Mouse (Mus musculus) limb, embryonic 12.5 days (tissue): ENCODE measurements around the gene Lrriq1. TPM values are rescaled to one million over a fixed set of nuclear protein-coding genes. Genes with fewer than 3 reads are reported as not detected.

Source experiments
- ATAC-seq: fragments of 200-750 bp; cut with Nextera tagmentation; 2 replicates; pipeline ENCODE4 v1.8.0; 2017; ENCODE audit warnings: low read depth, moderate TSS enrichment; ENCODE audit not compliant: insufficient number of reproducible peaks, insufficient read depth, low FRiP score, low TSS enrichment
- H3K27ac ChIP-seq: fragments of 300-500 bp; sonication (generic); 2 replicates; pipeline ENCODE4 v1.5.1; 2016; ENCODE audit warnings: mild to moderate bottlenecking, moderate library complexity
- H3K27me3 ChIP-seq: fragments of 300-500 bp; sonication (generic); 2 replicates; pipeline ENCODE4 v1.6.1; 2016; ENCODE audit warnings: mild to moderate bottlenecking, moderate library complexity
- H3K36me3 ChIP-seq: fragments of 300-500 bp; sonication (generic); 2 replicates; pipeline ENCODE4 v1.6.1; 2016; ENCODE audit warnings: mild to moderate bottlenecking, moderate library complexity
- H3K4me1 ChIP-seq: fragments of 300-500 bp; sonication (generic); replicated peaks from 2 replicates; pipeline ENCODE4 v1.6.1; 2016
- H3K4me2 ChIP-seq: fragments of 300-500 bp; sonication (generic); 2 replicates; pipeline ENCODE4 v1.6.1; 2016; ENCODE audit warnings: mild to moderate bottlenecking, moderate library complexity
- H3K4me3 ChIP-seq: fragments of 300-500 bp; sonication (generic); replicated peaks from 2 replicates; pipeline ENCODE4 v1.5.1; 2016; ENCODE audit warnings: mild to moderate bottlenecking
- H3K9ac ChIP-seq: fragments of 300-500 bp; sonication (generic); replicated peaks from 2 replicates; pipeline ENCODE4 v1.6.1; 2016; ENCODE audit warnings: mild to moderate bottlenecking, moderate library complexity
- H3K9me3 ChIP-seq: fragments of 300-500 bp; sonication (generic); 2 replicates; pipeline ENCODE4 v1.6.1; 2016; ENCODE audit warnings: mild to moderate bottlenecking, moderate library complexity
- whole genome bisulfite sequencing: fragments of 180-500 bp; shearing (Covaris S2); methylation state at CpG from one replicate; pipeline ENCODE4 v1.1.7; 2016; 5-methylcytosine and 5-hydroxymethylcytosine counted together
- polyA plus RNA-seq: library from polyadenylated mRNA; unstranded; fragments of >200 nt; fragmentation: Nextera tagmentation; extraction: Ambion mirVana; gene quantifications from 2 replicates; pipeline ENCODE4 v1.2.1, GENCODE M21; 2016

The Lrriq1 gene
- polyA plus RNA-seq, 1 experiment from 2014 or later, result 0.13 TPM

DNA sequence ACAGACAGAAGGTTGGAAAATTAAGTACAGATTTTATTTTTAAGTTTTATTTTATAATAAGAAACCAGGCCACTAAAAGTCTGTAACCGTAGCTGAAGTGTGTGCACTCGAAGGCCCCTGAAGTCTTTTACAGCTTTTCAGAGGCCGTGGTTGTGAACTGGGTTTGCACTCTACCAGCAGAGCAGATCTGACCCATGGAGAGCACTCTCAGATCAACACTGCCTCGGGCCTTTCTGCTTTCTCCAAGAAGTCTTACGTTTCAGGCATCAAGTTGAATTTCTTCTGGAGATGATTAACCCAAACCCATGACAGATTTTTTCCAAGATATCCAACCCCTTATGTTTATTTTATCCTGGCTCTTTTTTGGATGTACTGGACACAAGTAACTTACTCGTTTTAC is 121.5 kb downstream of the Lrriq1 start:
- Histone ChIP-seq H3K4me1 (no peaks in the 10 kb centered on the region), H3K4me2 (no peak overlapping the region), H3K9me3 (no peaks in the 10 kb centered on the region), H3K27me3 (no peaks in the 10 kb centered on the region), H3K9ac (no peak overlapping the region), H3K36me3 (no peaks in the 10 kb centered on the region), H3K4me3 (no peak overlapping the region), H3K27ac (no peak overlapping the region)
- ATAC-seq, result no peak
- 47% methylated on average over 6 of the region's 6 CpGs for WGBS

DNA sequence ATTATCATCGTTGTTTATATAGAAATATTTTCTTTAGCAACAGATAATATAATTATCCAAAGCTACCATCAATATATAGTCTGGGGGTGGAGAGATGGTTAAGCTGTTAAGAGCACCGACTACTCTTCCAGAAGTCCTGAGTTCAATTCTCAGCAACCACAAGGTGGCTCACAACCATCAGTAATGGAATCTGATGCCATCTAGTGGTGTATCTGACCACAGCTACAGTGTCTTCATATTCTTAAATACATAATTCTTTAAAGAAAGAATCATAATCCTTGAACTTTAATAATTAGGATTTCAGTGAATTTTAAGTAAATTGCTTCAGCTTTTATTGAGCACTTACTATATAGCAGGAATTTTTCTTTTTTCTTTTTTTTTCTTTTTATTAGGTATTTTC is 128.0 kb downstream of the Lrriq1 start:
- no peak overlapping the region for H3K4me2 ChIP-seq
- no peaks in the 10 kb centered on the region for H3K9me3 ChIP-seq
- H3K27ac ChIP-seq, result no peak overlapping the region
- no peaks in the 10 kb centered on the region for H3K36me3 ChIP-seq
- no peaks in the 10 kb centered on the region for H3K27me3 ChIP-seq
- 90% methylated on average over 2 of the region's 2 CpGs for WGBS
- H3K9ac ChIP-seq, result no peak overlapping the region
- no peak overlapping the region for H3K4me3 ChIP-seq
- no peaks in the 10 kb centered on the region for H3K4me1 ChIP-seq
- ATAC-seq, result no peak

DNA sequence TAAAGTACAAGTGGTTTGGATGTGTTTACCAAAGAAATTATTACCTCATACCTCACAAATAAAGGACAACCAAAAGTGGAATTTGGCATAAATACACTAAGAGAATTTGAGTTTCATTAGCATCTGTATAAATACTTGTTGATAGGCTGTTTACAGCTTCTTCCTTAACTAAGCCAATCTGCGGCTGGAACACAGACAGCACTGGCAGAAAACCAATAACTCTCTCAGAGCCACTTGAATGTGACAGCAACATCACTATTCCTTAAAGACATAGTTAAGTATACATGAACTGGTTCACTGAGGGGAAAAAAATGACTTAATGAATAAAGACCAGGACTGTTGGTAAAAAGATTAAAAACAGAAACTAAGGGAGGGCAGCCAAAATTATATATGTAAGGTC is 150.0 kb downstream of the Lrriq1 start:
- WGBS, result 12% methylated on average over 1 of the region's 1 CpGs
- Histone ChIP-seq H3K4me3 (no peak overlapping the region), H3K9me3 (no peaks in the 10 kb centered on the region)

DNA sequence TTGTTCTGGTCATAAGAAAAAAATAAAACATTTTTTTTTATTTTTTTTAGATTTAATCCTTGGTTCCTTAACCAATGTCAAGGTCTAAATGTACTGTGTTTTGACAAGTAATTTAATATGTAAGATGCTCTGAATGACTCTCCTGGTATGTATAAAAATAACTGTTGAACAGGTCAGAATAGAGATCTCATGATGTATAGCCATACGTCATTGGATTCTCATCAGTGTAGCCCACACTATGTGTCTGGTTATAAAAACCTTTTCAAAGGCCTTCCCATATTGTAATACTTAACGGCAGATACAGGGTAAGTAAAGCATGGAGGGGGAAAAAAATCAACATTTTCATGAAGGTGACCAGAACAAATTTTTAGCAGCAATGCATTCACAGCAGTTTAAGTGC is 186.5 kb downstream of the Lrriq1 start:
- Histone ChIP-seq H3K27me3 (no peaks in the 10 kb centered on the region), H3K4me2 (no peak overlapping the region), H3K27ac (no peak overlapping the region), H3K9ac (no peak overlapping the region), H3K36me3 (no peaks in the 10 kb centered on the region), H3K4me3 (no peak overlapping the region), H3K9me3 (no peaks in the 10 kb centered on the region), H3K4me1 (no peaks in the 10 kb centered on the region)
- 79% methylated on average over 2 of the region's 2 CpGs for WGBS
- no peak for ATAC-seq

More for the DNA sequence above, 150.0 kb downstream of the Lrriq1 start:
- no peak for ATAC-seq
- H3K4me2 ChIP-seq, result no peak overlapping the region
- H3K9ac ChIP-seq, result no peak overlapping the region
- H3K36me3 ChIP-seq, result no peaks in the 10 kb centered on the region
- H3K27ac ChIP-seq, result no peak overlapping the region
- no peaks in the 10 kb centered on the region for H3K4me1 ChIP-seq
- H3K27me3 ChIP-seq, result no peaks in the 10 kb centered on the region

DNA sequence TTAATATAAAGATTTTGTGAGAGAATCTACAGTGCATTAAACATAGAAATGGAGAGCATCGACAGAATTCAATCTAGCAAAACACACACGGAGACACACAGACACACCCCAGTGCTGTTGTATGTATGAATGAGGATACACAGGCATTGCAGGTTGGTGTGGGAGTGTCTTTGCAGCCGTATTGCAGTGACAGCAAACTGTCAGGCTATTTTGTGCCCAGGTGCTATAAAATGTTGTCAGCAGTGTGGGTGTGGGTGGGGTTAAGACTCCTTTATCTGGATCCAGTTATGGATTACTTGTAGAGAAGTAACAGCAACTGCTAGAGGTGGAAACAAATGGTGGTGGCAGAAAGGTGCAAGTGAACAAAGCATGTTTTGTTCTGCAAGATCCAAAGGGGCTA is 189.5 kb downstream of the Lrriq1 start:
- H3K4me3 ChIP-seq, result no peak overlapping the region
- ATAC-seq, result no peak
- 62% methylated on average over 3 of the region's 3 CpGs for WGBS

DNA sequence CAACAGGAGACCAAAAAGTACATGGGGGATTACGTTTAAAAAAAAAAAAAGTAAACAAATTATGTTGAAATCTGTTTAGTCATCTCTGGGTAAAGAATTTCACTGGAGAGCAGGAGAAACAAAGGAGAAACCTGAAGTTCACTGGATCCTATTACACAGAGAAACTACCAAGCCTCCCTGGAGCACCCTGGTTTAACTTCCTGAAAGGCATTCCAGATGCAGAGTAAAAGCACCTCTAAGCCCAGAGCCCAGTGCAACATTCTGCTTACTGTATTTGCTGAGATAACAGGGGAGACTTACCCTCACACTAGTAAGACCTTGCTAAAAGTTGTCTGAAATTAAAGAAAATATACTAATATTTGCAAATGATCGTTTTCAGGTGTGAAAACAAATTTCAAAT is 191.1 kb downstream of the Lrriq1 start:
- ATAC-seq, result no peak
- Histone ChIP-seq H3K27me3 (no peaks in the 10 kb centered on the region; the same call in 1 of the 2 replicates), H3K27ac (no peak overlapping the region), H3K4me1 (no peaks in the 10 kb centered on the region), H3K9ac (no peak overlapping the region), H3K36me3 (no peaks in the 10 kb centered on the region), H3K9me3 (no peaks in the 10 kb centered on the region), H3K4me3 (no peak overlapping the region), H3K4me2 (no peak overlapping the region)
- 55% methylated on average over 2 of the region's 2 CpGs for WGBS

More for the DNA sequence above, 189.5 kb downstream of the Lrriq1 start:
- Histone ChIP-seq H3K27me3 (no peaks in the 10 kb centered on the region; the same call in 1 of the 2 replicates), H3K4me1 (no peaks in the 10 kb centered on the region), H3K9ac (no peak overlapping the region), H3K36me3 (no peaks in the 10 kb centered on the region), H3K9me3 (no peaks in the 10 kb centered on the region), H3K4me2 (no peak overlapping the region), H3K27ac (no peak overlapping the region)

DNA sequence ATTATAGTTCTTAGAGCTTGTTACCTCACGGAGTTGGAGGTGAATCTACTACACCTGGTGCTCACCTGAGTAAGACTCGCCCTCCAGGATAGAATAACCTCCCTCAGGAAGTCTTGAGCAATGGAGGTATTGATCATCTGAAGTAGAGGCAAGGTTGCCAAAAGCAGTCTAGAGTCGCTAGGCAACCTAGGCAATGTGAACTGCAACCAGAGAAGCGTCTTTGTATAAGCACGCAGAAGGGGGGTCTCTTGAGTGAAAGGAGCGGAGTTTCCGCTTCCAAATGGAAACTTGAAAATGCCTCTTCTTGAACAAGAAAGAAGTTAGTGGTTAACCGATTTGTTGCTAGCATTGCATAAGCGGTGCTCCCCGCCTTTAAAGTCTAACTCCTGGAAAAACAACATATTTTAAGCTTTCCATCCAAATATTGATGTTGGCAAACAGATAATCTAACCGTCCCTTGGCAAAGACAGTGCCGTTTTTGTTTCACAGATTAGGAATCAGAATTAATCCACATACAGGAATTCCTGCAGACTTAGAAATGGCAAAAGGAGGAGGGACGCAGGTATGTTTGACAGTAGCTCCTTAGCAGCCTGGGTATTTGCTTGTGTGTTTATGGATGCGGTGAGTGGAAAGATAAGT is 201.0 kb downstream of the Lrriq1 start:
- 0 out of 2 replicates have a peak, but pooled peaks cover 5% of the 10 kb centered on the region for H3K4me1 ChIP-seq
- H3K9me3 ChIP-seq, result no peaks in the 10 kb centered on the region
- H3K4me3 ChIP-seq, result no peak overlapping the region
- peaks cover 52% of the 10 kb centered on the region for H3K27me3 ChIP-seq
- H3K27ac ChIP-seq, result no peak overlapping the region
- no peak overlapping the region for H3K4me2 ChIP-seq
- H3K36me3 ChIP-seq, result no peaks in the 10 kb centered on the region
- ATAC-seq, result no peak
- 6% methylated on average over 14 of the region's 14 CpGs for WGBS
- H3K9ac ChIP-seq, result no peak overlapping the region

DNA sequence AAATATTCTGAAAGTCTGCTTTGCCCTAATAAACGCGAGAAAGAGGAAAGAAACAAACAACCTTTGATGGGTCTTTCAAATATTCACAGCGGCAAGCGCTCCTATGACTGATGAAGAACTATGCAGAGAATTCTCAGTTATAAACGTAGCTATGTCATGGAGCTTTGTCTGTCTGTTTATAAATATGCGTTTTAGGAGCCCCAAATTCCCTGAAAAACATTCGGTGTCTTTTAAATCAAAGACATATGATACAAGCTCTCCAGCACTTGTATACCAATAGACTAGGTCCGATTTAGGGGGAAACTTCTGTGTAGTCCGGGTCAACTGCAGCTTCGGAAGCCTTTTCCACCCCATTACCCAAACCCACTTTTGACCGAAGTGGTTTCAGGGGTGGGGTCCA is 205.2 kb downstream of the Lrriq1 start:
- Histone ChIP-seq H3K9me3 (no peaks in the 10 kb centered on the region), H3K4me2 (no peak overlapping the region), H3K36me3 (no peaks in the 10 kb centered on the region), H3K27me3 (peaks cover 80% of the 10 kb centered on the region), H3K4me3 (no peak overlapping the region), H3K9ac (no peak overlapping the region), H3K27ac (no peak overlapping the region), H3K4me1 (peaks cover 18% of the 10 kb centered on the region)
- no peak for ATAC-seq
- 5% methylated on average over 11 of the region's 11 CpGs for WGBS

DNA sequence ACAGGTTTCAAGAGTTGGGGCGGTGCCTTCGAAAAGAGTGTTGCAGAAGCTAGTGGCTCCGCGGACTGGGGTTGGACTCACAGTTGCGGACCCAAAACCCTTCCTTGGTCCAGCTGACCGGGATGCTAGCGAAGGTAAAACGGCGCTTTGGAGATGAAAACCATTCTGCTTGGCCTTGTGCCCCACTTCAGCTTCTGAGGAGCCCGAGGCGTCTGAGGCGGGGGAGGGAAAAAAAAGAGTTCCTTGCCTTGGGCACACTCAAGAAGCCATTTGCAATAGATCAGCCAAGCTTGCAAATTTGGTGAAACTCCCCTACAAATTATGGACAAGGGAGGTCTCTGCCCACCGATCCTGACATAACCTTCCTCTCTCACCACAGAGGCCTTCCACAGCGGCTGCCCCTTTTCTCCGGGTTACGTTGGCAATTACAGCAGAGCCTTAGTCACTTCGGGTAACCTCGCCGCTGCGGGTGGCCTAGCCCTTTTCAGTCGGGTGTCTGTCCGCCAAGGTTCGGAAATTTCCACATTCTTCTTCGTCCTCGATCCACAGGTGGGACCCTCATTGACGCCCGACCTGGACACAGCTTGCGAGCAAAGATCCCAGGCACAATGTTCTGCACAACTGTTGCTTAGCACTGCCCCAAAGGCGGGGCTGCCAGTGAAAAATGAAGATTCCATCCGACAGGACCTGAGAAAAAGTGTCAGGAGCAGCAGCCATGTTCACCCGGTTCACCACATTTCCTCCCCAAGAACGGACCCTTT is 206.2 kb downstream of the Lrriq1 start, which contains the start of gene Alx1:
Gene Alx1, minus strand, starts transcription at position 486 of the 761 bp plus-strand sequence.
- no peak for ATAC-seq
- Histone ChIP-seq H3K27ac (no peak within 1 kb of the TSS), H3K27me3 (peaks cover 74% of the 10 kb centered on the region), H3K36me3 (no peaks in the 10 kb centered on the region), H3K9ac (no peak within 1 kb of the TSS), H3K4me3 (peak within 1 kb of the TSS; percentile 42), H3K9me3 (no peaks in the 10 kb centered on the region), H3K4me2 (peak within 1 kb of the TSS; percentile 65), H3K4me1 (peaks cover 18% of the 10 kb centered on the region)
- WGBS, result 2% methylated on average over 32 of the region's 32 CpGs

DNA sequence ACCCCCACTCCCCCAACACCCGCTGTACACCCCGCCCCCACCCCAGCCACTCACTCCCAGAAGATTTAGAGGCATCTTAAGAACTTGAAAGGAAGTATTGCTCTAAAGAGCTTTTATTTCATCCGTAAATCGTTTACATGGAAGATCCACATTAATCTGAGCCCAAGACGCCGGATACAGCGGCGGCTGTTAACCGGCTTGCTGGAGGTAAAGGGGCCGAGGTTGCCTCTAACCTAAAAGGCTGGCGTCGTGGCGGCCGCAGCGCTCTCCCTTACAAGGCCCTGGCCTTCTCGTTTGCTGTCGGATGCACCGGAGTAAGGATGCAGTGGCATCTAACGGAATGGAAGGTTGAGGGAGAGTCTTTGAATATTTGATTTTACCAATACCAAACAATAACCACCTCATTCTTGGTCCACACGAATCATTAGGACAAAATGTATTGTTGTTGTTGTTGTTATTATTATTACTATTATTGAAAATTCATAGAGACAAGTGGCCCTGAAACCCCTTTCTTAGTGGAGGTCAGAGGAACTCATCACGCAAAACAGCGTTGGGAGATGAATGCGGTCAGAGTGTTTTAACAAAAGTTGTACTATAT is 206.9 kb downstream of the Lrriq1 start:
- no peaks in the 10 kb centered on the region for H3K36me3 ChIP-seq
- H3K4me3 ChIP-seq, result peak overlapping the region; percentile 42
- no peak overlapping the region for H3K27ac ChIP-seq
- ATAC-seq, result no peak
- peak overlapping the region; percentile 65 for H3K4me2 ChIP-seq
- peaks cover 68% of the 10 kb centered on the region for H3K27me3 ChIP-seq
- no peaks in the 10 kb centered on the region for H3K9me3 ChIP-seq
- H3K4me1 ChIP-seq, result peaks cover 18% of the 10 kb centered on the region
- no peak overlapping the region for H3K9ac ChIP-seq
- WGBS, result 1% methylated on average over 23 of the region's 23 CpGs

DNA sequence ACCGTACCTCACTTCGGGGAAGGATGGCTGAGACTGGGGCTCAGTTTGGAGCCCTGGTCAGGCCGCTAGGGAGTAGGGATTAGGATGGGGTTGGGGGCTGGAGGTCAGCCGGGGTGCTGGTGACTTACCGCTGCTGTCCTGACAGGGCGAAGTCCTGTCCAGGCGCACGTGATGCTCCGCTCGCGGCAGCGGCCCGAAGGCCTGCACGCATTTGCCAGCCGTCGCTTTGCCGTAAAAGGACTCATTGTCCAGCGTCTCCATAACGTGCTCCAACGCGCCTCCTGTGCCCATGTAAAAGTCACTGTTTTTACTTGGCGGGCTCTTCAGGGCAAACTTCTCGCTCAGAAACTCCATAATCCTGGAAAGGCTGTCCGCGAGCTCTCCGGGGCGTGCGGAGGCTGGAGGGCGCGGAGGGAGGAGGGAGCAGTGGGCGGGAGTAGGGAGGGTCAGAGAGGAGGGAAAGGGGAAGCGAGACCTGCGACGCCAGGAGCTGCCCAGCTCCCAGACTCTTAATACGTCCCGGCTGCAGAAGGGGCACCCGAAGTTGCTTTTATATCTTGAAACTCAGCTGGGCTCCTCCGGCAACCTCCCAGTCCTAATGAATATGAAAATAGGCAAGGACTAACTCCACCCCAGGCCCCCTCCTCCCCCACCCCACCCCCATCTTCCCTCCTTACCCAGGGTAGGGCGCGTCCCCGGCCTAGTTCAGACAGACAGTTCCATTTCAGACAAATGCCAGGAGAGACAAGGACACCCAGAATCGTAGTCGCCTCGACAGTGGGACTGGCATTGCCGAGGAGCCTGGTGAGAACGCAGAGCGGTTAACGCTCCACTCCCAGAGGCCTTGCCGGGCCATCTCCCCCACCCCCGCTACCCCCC is 207.6 kb downstream of the Lrriq1 start:
- Histone ChIP-seq H3K27me3 (peaks cover 67% of the 10 kb centered on the region), H3K9ac (peak overlapping the region; percentile 44)

More for the DNA sequence above, 207.6 kb downstream of the Lrriq1 start:
- no peaks in the 10 kb centered on the region for H3K9me3 ChIP-seq
- H3K4me3 ChIP-seq, result peak overlapping the region; percentile 42
- H3K4me2 ChIP-seq, result peak overlapping the region; percentile 65
- peak; percentile 76 for ATAC-seq
- H3K27ac ChIP-seq, result no peak overlapping the region
- no peaks in the 10 kb centered on the region for H3K36me3 ChIP-seq
- WGBS, result under 1% methylated on average over 49 of the region's 50 CpGs
- peaks cover 18% of the 10 kb centered on the region for H3K4me1 ChIP-seq
